Mouse (Mus musculus) embryonic facial prominence, embryonic 14.5 days (tissue): Measurements from ENCODE around the gene Tmem186. TPM values are rescaled to one million over a fixed set of nuclear protein-coding genes. Genes with fewer than 3 reads are reported as not detected.

Experiments used
- ATAC-seq: fragments of 200-750 bp; cut with Nextera tagmentation; 2 replicates; pipeline ENCODE4 v1.8.0; 2017; ENCODE audit warnings: low read depth, moderate number of reproducible peaks, moderate TSS enrichment
- DNase-seq: peaks from one replicate; pipeline ENCODE4 v3.0.0-alpha.2; 2015; ENCODE audit warnings: low spot score
- H3K27ac ChIP-seq: fragments of 300-500 bp; sonication (generic); replicated peaks from 2 replicates; pipeline ENCODE4 v1.5.1; 2014; ENCODE audit warnings: low read depth, mild to moderate bottlenecking, low read length, moderate library complexity
- H3K27me3 ChIP-seq: fragments of 300-500 bp; sonication (generic); replicated peaks from 2 replicates; pipeline ENCODE4 v1.6.1; 2014; ENCODE audit warnings: low read length; ENCODE audit not compliant: control insufficient read depth, insufficient read depth
- H3K36me3 ChIP-seq: fragments of 300-500 bp; sonication (generic); 2 replicates; pipeline ENCODE4 v1.6.1; 2014; ENCODE audit warnings: low read length, mixed read lengths; ENCODE audit not compliant: control insufficient read depth, insufficient read depth
- H3K4me1 ChIP-seq: fragments of 300-500 bp; sonication (generic); 2 replicates; pipeline ENCODE4 v1.6.1; 2014; ENCODE audit warnings: antibody characterized with exemption, low read length; ENCODE audit not compliant: control insufficient read depth, insufficient read depth
- H3K4me2 ChIP-seq: fragments of 300-500 bp; sonication (generic); 2 replicates; pipeline ENCODE4 v1.6.1; 2014; ENCODE audit warnings: low read depth, mild to moderate bottlenecking, low read length, moderate library complexity, mixed read lengths
- H3K4me3 ChIP-seq: fragments of 300-500 bp; sonication (generic); 2 replicates; pipeline ENCODE4 v1.5.1; 2014; ENCODE audit warnings: low read depth, mild to moderate bottlenecking, low read length
- H3K9ac ChIP-seq: fragments of 300-500 bp; sonication (generic); 2 replicates; pipeline ENCODE4 v1.6.1; 2014; ENCODE audit warnings: low read depth, mild to moderate bottlenecking, low read length, moderate library complexity, mixed read lengths
- H3K9me3 ChIP-seq: fragments of 300-500 bp; sonication (generic); 2 replicates; pipeline ENCODE4 v1.6.1; 2016; ENCODE audit warnings: low read length; ENCODE audit not compliant: control insufficient read depth
- WGBS: fragments of 180-500 bp; shearing (Covaris S2); extraction: QIAGEN DNeasy Blood & Tissue Kit; methylation state at CpG from one replicate; pipeline ENCODE4 v1.1.7; 2014; 5-methylcytosine and 5-hydroxymethylcytosine counted together
- polyA plus RNA-seq: library from polyadenylated mRNA; unstranded; fragments of >200 nt; fragmentation: Nextera tagmentation; extraction: Ambion mirVana; gene quantifications from 2 replicates; pipeline ENCODE4 v1.2.1, GENCODE M21; 2014

The Tmem186 gene
- polyA plus RNA-seq, 1 experiment from 2014 or later: 11.4 TPM

- Histone ChIP-seq H3K4me1 (no peaks in the 10 kb centered on the region), H3K27ac (no peak overlapping the region), H3K4me2 (no peak overlapping the region), H3K9ac (no peak overlapping the region), H3K4me3 (no peak overlapping the region), H3K36me3 (no peaks in the 10 kb centered on the region), H3K9me3 (no peaks in the 10 kb centered on the region), H3K27me3 (no peaks in the 10 kb centered on the region; the same call in 1 of the 2 replicates)
- ATAC-seq (no peak), DNase-seq (peak; percentile 62)
- WGBS: 51% methylated on average over 4 of the region's 4 CpGs
These were observed 39.3 kb upstream of the Tmem186 start for GRCm38 (mm10) chr16:8676800-8677199.

DNA sequence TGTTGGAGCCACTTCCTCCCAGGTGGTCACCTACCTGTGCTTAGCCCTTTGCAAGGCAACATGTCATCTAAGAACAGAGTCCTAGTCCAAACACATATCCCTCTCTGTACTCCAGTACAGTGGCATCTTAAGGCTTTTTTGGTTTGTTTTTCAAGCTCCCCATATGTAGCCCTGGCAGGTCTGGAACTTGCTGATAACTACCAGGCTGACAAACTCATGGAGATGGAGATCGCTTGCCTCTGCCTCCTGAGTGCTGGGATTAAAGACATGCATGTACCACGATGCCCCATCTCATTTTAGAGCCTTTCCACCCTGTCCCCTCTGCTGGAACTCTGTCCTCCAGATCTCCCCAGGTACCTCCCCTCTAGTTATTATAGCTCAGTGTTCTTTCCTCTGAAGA is 38.7 kb upstream of the Tmem186 start:
- 65% methylated on average over 2 of the region's 2 CpGs for WGBS
- Histone ChIP-seq H3K27ac (no peak overlapping the region), H3K9me3 (no peaks in the 10 kb centered on the region), H3K36me3 (no peaks in the 10 kb centered on the region), H3K27me3 (no peaks in the 10 kb centered on the region; the same call in 1 of the 2 replicates), H3K9ac (no peak overlapping the region), H3K4me1 (no peaks in the 10 kb centered on the region), H3K4me3 (no peak overlapping the region), H3K4me2 (no peak overlapping the region)
- ATAC-seq (no peak), DNase-seq (no peak)

- no peak overlapping the region for H3K4me2 ChIP-seq
- H3K27ac ChIP-seq: no peak overlapping the region
- peaks cover 4% of the 10 kb centered on the region for H3K4me1 ChIP-seq
- H3K9me3 ChIP-seq: no peaks in the 10 kb centered on the region
- 83% methylated on average over 8 of the region's 8 CpGs for WGBS
- no peak for ATAC-seq
- no peak overlapping the region for H3K9ac ChIP-seq
- no peaks in the 10 kb centered on the region; the same call in 1 of the 2 replicates for H3K27me3 ChIP-seq
- no peak overlapping the region for H3K4me3 ChIP-seq
- DNase-seq: no peak
- H3K36me3 ChIP-seq: no peaks in the 10 kb centered on the region
These were observed 38.0 kb upstream of the Tmem186 start for GRCm38 (mm10) chr16:8675559-8675958.

GRCm38 (mm10) chr16:8674165-8674564 is 36.7 kb upstream of the Tmem186 start:
- Histone ChIP-seq H3K4me3 (no peak overlapping the region), H3K27ac (no peak overlapping the region), H3K9me3 (no peaks in the 10 kb centered on the region), H3K27me3 (no peaks in the 10 kb centered on the region; the same call in 1 of the 2 replicates), H3K4me1 (peaks cover 13% of the 10 kb centered on the region), H3K4me2 (no peak overlapping the region), H3K36me3 (no peaks in the 10 kb centered on the region), H3K9ac (no peak overlapping the region)
- WGBS: 5% methylated on average over 8 of the region's 8 CpGs
- ATAC-seq (no peak), DNase-seq (peak; percentile 56)

DNA sequence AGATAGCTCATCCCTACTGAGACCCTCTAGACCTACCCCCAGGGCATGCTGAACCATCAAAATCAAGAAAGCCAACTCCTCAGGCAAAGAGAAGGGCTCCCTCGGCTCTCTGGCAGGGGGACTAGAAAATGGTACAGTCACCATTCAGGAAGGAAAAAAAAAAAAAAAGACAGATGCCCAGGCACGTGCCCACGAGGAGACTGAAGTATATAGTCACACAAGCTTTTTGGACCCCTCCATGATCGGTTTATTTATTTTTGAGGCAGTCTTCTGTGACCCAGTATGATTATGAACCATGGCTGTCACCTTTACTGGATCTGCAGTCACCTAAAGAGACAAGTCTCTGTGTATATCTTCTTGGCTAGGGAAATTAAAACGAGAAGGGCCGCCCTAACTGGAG is 35.8 kb upstream of the Tmem186 start:
- Histone ChIP-seq H3K4me3 (no peak overlapping the region), H3K27me3 (no peaks in the 10 kb centered on the region; the same call in 1 of the 2 replicates), H3K9ac (no peak overlapping the region), H3K27ac (no peak overlapping the region), H3K4me2 (no peak overlapping the region), H3K36me3 (no peaks in the 10 kb centered on the region), H3K9me3 (no peaks in the 10 kb centered on the region), H3K4me1 (peaks cover 13% of the 10 kb centered on the region)
- 66% methylated on average over 6 of the region's 6 CpGs for WGBS
- ATAC-seq (no peak), DNase-seq (no peak)

DNA sequence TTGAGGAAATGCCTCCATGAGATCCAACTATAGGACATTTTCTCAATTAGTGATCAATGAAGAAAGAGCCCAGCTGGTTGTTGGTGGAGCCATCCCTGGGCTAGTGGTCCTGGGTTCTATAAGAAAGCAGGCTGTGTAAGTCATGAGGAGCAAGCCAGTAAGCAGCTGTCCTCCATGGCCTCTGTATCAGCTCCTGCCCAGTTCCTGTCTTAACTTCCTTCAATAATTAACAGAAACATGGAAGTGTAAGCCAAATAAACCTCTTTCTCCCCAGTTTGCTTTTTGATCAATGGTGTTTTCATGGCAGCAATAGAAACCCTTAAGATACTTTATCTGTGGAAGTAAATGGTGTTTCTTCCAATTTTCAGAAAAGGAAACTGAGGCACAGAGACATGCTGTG is 35.3 kb upstream of the Tmem186 start:
- H3K27me3 ChIP-seq: no peaks in the 10 kb centered on the region; the same call in 1 of the 2 replicates
- no peaks in the 10 kb centered on the region for H3K9me3 ChIP-seq
- peaks cover 13% of the 10 kb centered on the region for H3K4me1 ChIP-seq
- ATAC-seq (no peak), DNase-seq (no peak)
- no peaks in the 10 kb centered on the region for H3K36me3 ChIP-seq
- H3K9ac ChIP-seq: no peak overlapping the region
- no peak overlapping the region for H3K4me3 ChIP-seq
- no peak overlapping the region for H3K27ac ChIP-seq
- H3K4me2 ChIP-seq: no peak overlapping the region

GRCm38 (mm10) chr16:8672350-8672687 is 34.8 kb upstream of the Tmem186 start:
- Histone ChIP-seq H3K4me2 (peak overlapping the region; percentile 76), H3K4me3 (peak overlapping the region; percentile 67), H3K27ac (no peak overlapping the region), H3K9me3 (no peaks in the 10 kb centered on the region), H3K27me3 (no peaks in the 10 kb centered on the region; the same call in 1 of the 2 replicates), H3K36me3 (no peaks in the 10 kb centered on the region), H3K9ac (peak overlapping the region; percentile 47; the same call in 1 of the 2 replicates), H3K4me1 (peaks cover 13% of the 10 kb centered on the region)
- ATAC-seq (no peak), DNase-seq (no peak)
- WGBS: under 1% methylated on average over 18 of the region's 18 CpGs

DNA sequence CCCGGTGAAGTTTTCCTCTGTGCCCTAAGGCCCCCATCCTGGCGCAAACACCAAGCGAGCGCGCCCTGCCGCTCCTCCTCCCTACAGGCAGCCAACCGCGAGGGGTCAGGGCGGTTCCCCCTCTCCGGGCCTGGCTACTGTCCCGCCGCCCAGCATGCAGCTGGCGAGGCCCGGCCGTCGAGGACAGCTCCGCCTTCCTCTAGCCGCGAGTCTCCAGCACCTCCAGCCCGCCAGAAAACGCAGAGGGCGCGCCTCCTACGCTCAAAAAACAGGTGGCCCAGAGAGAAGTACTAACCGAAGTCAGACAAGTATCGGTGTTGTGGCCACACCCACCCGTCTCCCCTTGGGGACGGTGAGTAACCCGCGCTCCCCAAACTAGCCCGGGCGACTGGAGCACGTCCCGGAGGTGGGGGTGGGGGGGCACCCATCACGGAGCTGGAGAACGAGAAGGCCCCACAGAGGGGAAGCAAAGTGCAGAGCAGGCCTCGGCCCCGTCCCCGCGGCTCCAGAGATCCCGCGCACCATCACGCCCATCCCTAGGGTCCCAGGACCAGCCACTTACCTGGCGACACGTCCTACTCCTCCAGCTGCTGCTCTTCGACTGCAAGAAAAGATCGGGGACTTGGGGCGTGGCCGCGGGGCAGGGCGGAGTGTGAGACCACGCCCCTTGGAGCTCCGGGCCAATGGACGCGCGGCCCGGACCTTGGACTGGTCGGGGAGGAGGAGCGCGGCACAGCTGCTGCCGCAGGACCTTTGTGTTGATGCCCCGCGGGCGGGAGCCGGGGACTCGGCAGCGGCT is 34.2 kb upstream of the Tmem186 start, which contains the start of gene Carhsp1:
TSS of gene Carhsp1 (minus strand) at position 605 of the 799 bp plus-strand sequence.
- no peaks in the 10 kb centered on the region for H3K36me3 ChIP-seq
- peak within 1 kb of the TSS; percentile 79 for H3K27ac ChIP-seq
- DNase-seq (peak; percentile 97), ATAC-seq (peak; percentile 93)
- H3K27me3 ChIP-seq: no peaks in the 10 kb centered on the region; the same call in 1 of the 2 replicates
- under 1% methylated on average over 28 of the region's 67 CpGs for WGBS
- no peaks in the 10 kb centered on the region for H3K9me3 ChIP-seq
- peak within 1 kb of the TSS; percentile 76 for H3K4me2 ChIP-seq
- peaks cover 13% of the 10 kb centered on the region for H3K4me1 ChIP-seq
- peak within 1 kb of the TSS; percentile 67 for H3K4me3 ChIP-seq
- peak within 1 kb of the TSS; percentile 68 for H3K9ac ChIP-seq
